Mouse (Mus musculus) heart, postnatal 0 days (tissue): Measurements from ENCODE around the gene Tex33. TPM values are rescaled to one million over a fixed set of nuclear protein-coding genes. Genes with fewer than 3 reads are reported as not detected.
A peak's percentile ranks its signal among the peaks of the same experiment; 100 is the strongest.

Experiments used
- ATAC-seq: fragments of 200-750 bp; cut with Nextera tagmentation; 2 replicates; pipeline ENCODE4 v1.8.0; 2017; ENCODE audit warnings: low read depth, moderate number of reproducible peaks, moderate library complexity; ENCODE audit not compliant: insufficient read depth
- DNase-seq: peaks from one replicate; pipeline ENCODE4 v3.0.0-alpha.2; 2016; ENCODE audit warnings: low spot score
- H3K27ac ChIP-seq: fragments of 300-500 bp; sonication (generic); 2 replicates; pipeline ENCODE4 v1.5.1; 2014; ENCODE audit warnings: low read depth, mild to moderate bottlenecking
- H3K27me3 ChIP-seq: fragments of 300-500 bp; sonication (generic); 2 replicates; pipeline ENCODE4 v1.6.1; 2014; ENCODE audit warnings: low read length, mixed read lengths; ENCODE audit not compliant: control insufficient read depth, insufficient read depth
- H3K36me3 ChIP-seq: fragments of 300-500 bp; sonication (generic); replicated peaks from 2 replicates; pipeline ENCODE4 v1.6.1; 2014; ENCODE audit warnings: low read length, mixed read lengths; ENCODE audit not compliant: control insufficient read depth, insufficient read depth
- H3K4me1 ChIP-seq: fragments of 300-500 bp; sonication (generic); 2 replicates; pipeline ENCODE4 v1.6.1; 2014; ENCODE audit warnings: antibody characterized with exemption; ENCODE audit not compliant: control insufficient read depth, insufficient read depth
- H3K4me2 ChIP-seq: fragments of 300-500 bp; sonication (generic); 2 replicates; pipeline ENCODE4 v1.6.1; 2014; ENCODE audit warnings: low read depth, mild to moderate bottlenecking, low read length, moderate library complexity
- H3K4me3 ChIP-seq: fragments of 300-500 bp; sonication (generic); 2 replicates; pipeline ENCODE4 v1.5.1; 2014; ENCODE audit warnings: low read depth, low read length
- H3K9ac ChIP-seq: fragments of 300-500 bp; sonication (generic); replicated peaks from 2 replicates; pipeline ENCODE4 v1.6.1; 2014; ENCODE audit warnings: low read depth, low read length, mixed read lengths
- H3K9me3 ChIP-seq: fragments of 300-500 bp; sonication (generic); replicated peaks from 2 replicates; pipeline ENCODE4 v1.6.1; 2016; ENCODE audit warnings: low read length; ENCODE audit not compliant: control insufficient read depth
- CTCF ChIP-seq: IDR thresholded peaks from 2 replicates; pipeline ENCODE4 v1.5.1; 2016; ENCODE audit warnings: antibody characterized with exemption, control low read depth, low read depth
- EP300 ChIP-seq: IDR thresholded peaks from 2 replicates; pipeline ENCODE4 v1.6.1; 2016; ENCODE audit warnings: antibody characterized with exemption, low read depth
- WGBS: fragments of 180-500 bp; shearing (Covaris S2); extraction: QIAGEN DNeasy Blood & Tissue Kit; methylation state at CpG from one replicate; pipeline ENCODE4 v1.1.7; 2014; 5-methylcytosine and 5-hydroxymethylcytosine counted together
- polyA plus RNA-seq: library from polyadenylated mRNA; unstranded; fragments of >200 nt; fragmentation: Nextera tagmentation; extraction: Ambion mirVana; gene quantifications from 2 replicates; pipeline ENCODE4 v1.2.1, GENCODE M21; 2015
- total RNA-seq: library from RNA; depleted of rRNA; stranded (reverse); fragments of >200 nt; gene quantifications from 2 replicates; pipeline ENCODE4 v1.2.3, GENCODE M21; 2014; ENCODE audit warnings: low replicate concordance

Gene Tex33
- total and polyA plus RNA-seq, 2 experiments from 2014 or later = not detected

- Histone ChIP-seq H3K9ac (no peak overlapping the region), H3K27ac (no peak overlapping the region), H3K27me3 (peaks cover 22% of the 10 kb centered on the region), H3K4me1 (peaks cover 16% of the 10 kb centered on the region), H3K4me3 (no peak overlapping the region), H3K36me3 (0 out of 2 replicates have a peak, but pooled peaks cover 5% of the 10 kb centered on the region), H3K4me2 (no peak overlapping the region), H3K9me3 (no peaks in the 10 kb centered on the region)
- no peak for TF ChIP-seq EP300
- TF ChIP-seq CTCF = no peak
- ATAC-seq = no peak
- 64% methylated on average over 1 of the region's 1 CpGs for WGBS
- DNase-seq = no peak
Measured at GRCm38 (mm10) chr15:78413719-78414117, 18.0 kb upstream of the Tex33 start.

- peaks cover 22% of the 10 kb centered on the region for H3K27me3 ChIP-seq
- 0 out of 2 replicates have a peak, but pooled peaks cover 5% of the 10 kb centered on the region for H3K36me3 ChIP-seq
- H3K9me3 ChIP-seq = no peaks in the 10 kb centered on the region
- peaks cover 16% of the 10 kb centered on the region for H3K4me1 ChIP-seq
- no peak overlapping the region for H3K4me3 ChIP-seq
- 81% methylated on average over 14 of the region's 14 CpGs for WGBS
- no peak for TF ChIP-seq EP300
- no peak for TF ChIP-seq CTCF
- H3K27ac ChIP-seq = no peak overlapping the region
- no peak overlapping the region for H3K4me2 ChIP-seq
- ATAC-seq (no peak), DNase-seq (no peak)
- no peak overlapping the region for H3K9ac ChIP-seq
Measured at GRCm38 (mm10) chr15:78413083-78413718, 17.5 kb upstream of the Tex33 start.

GRCm38 (mm10) chr15:78409570-78410052, 13.9 kb upstream of the Tex33 start:
- Histone ChIP-seq H3K36me3 (0 out of 2 replicates have a peak, but pooled peaks cover 4% of the 10 kb centered on the region), H3K27ac (no peak overlapping the region), H3K9me3 (no peaks in the 10 kb centered on the region), H3K9ac (no peak overlapping the region), H3K4me3 (peak overlapping the region; percentile 21; the same call in 1 of the 2 replicates), H3K27me3 (peaks cover 22% of the 10 kb centered on the region), H3K4me2 (peak overlapping the region; percentile 39; the same call in 1 of the 2 replicates), H3K4me1 (peaks cover 31% of the 10 kb centered on the region)
- WGBS = 38% methylated on average over 12 of the region's 12 CpGs
- ATAC-seq (no peak), DNase-seq (no peak)
- TF ChIP-seq EP300 = no peak
- no peak for TF ChIP-seq CTCF

GRCm38 (mm10) chr15:78406293-78406934, 10.7 kb upstream of the Tex33 start, which contains the start of gene Mpst:
Gene Mpst, plus strand, starts transcription at chr15:78406416.
- no peak for TF ChIP-seq CTCF
- peak; percentile 48; the same call in 1 of the 2 replicates for TF ChIP-seq EP300
- Histone ChIP-seq H3K36me3 (no peaks in the 10 kb centered on the region), H3K4me1 (peaks cover 42% of the 10 kb centered on the region), H3K9me3 (no peaks in the 10 kb centered on the region), H3K9ac (peak within 1 kb of the TSS; percentile 75), H3K4me2 (peak within 1 kb of the TSS; percentile 95), H3K27ac (peak within 1 kb of the TSS; percentile 98), H3K4me3 (peak within 1 kb of the TSS; percentile 78), H3K27me3 (peaks cover 22% of the 10 kb centered on the region)
- peak; percentile 81 for ATAC-seq
- peak; percentile 92 for DNase-seq
- under 1% methylated on average over 40 of the region's 40 CpGs for WGBS

GRCm38 (mm10) chr15:78405517-78406211, 10.0 kb upstream of the Tex33 start, which contains the start of gene Tst:
Gene Tst, minus strand, starts transcription at chr15:78405907.
- WGBS = 2% methylated on average over 33 of the region's 34 CpGs

More at GRCm38 (mm10) chr15:78405517-78406211, 10.0 kb upstream of the Tex33 start, which contains the start of gene Tst:
- peak within 1 kb of the TSS; percentile 78 for H3K4me3 ChIP-seq
- H3K4me2 ChIP-seq = peak within 1 kb of the TSS; percentile 95
- H3K36me3 ChIP-seq = no peaks in the 10 kb centered on the region
- peak; percentile 91 for DNase-seq
- H3K27me3 ChIP-seq = peaks cover 19% of the 10 kb centered on the region
- peak within 1 kb of the TSS; percentile 75 for H3K9ac ChIP-seq
- ATAC-seq = peak; percentile 77
- no peak for TF ChIP-seq CTCF
- peaks cover 48% of the 10 kb centered on the region for H3K4me1 ChIP-seq
- H3K27ac ChIP-seq = peak within 1 kb of the TSS; percentile 98
- no peaks in the 10 kb centered on the region for H3K9me3 ChIP-seq
